Mouse (Mus musculus): Measurements from ENCODE around the gene 1700028P14Rik.

The 1700028P14Rik gene

GRCm38 (mm10) chr19:23607951-23608350 lies 44.7 kb downstream of the 1700028P14Rik start:
- DNase-seq (ENCODE audit: low spot score in 2 of 2): no peak

- DNase-seq (ENCODE audit: low spot score in 2 of 2): no peak
Observed at GRCm38 (mm10) chr19:23594950-23595349, 57.7 kb downstream of the 1700028P14Rik start.

- DNase-seq (ENCODE audit: low spot score in 2 of 2): no peak
Observed at GRCm38 (mm10) chr19:23578606-23579355, 73.8 kb downstream of the 1700028P14Rik start.

- DNase-seq (ENCODE audit: low spot score in 2 of 2): no peak
Observed at GRCm38 (mm10) chr19:23576685-23577084, 75.9 kb downstream of the 1700028P14Rik start.

GRCm38 (mm10) chr19:23563693-23564092 lies 88.9 kb downstream of the 1700028P14Rik start:
- DNase-seq (ENCODE audit: low spot score in 2 of 2): no peak

- no peak for DNase-seq (ENCODE audit: low spot score in 2 of 2)
Observed at GRCm38 (mm10) chr19:23562588-23562987, 90.0 kb downstream of the 1700028P14Rik start.

GRCm38 (mm10) chr19:23562061-23562460 lies 90.6 kb downstream of the 1700028P14Rik start:
- DNase-seq (ENCODE audit: low spot score in 2 of 2): no peak

GRCm38 (mm10) chr19:23553450-23553849 lies 99.2 kb downstream of the 1700028P14Rik start:
- DNase-seq (ENCODE audit: low spot score in 2 of 2): no peak

- DNase-seq (ENCODE audit: low spot score in 2 of 2): no peak
Observed at GRCm38 (mm10) chr19:23545604-23546003, 107.0 kb downstream of the 1700028P14Rik start.

- DNase-seq (ENCODE audit: low spot score in 2 of 2): no peak
Observed at GRCm38 (mm10) chr19:23543244-23544004, 109.2 kb downstream of the 1700028P14Rik start.

GRCm38 (mm10) chr19:23542759-23543158 lies 109.9 kb downstream of the 1700028P14Rik start:
- DNase-seq (ENCODE audit: low spot score in 2 of 2): no peak

GRCm38 (mm10) chr19:23535700-23536099 lies 116.9 kb downstream of the 1700028P14Rik start:
- DNase-seq (ENCODE audit: low spot score in 2 of 2): no peak

GRCm38 (mm10) chr19:23531899-23532298 lies 120.7 kb downstream of the 1700028P14Rik start:
- no peak for DNase-seq (ENCODE audit: low spot score in 2 of 2)

GRCm38 (mm10) chr19:23523711-23524110 lies 128.9 kb downstream of the 1700028P14Rik start:
- DNase-seq (ENCODE audit: low spot score in 2 of 2): peak; percentile 74 to 82

GRCm38 (mm10) chr19:23521831-23522230 lies 130.8 kb downstream of the 1700028P14Rik start:
- no peak for DNase-seq (ENCODE audit: low spot score in 2 of 2)

GRCm38 (mm10) chr19:23521071-23521470 lies 131.5 kb downstream of the 1700028P14Rik start:
- no peak for DNase-seq (ENCODE audit: low spot score in 2 of 2)

- no peak for DNase-seq (ENCODE audit: low spot score in 2 of 2)
Observed at GRCm38 (mm10) chr19:23520629-23521028, 132.0 kb downstream of the 1700028P14Rik start.

- DNase-seq (ENCODE audit: low spot score in 2 of 2): no peak
Observed at GRCm38 (mm10) chr19:23518477-23518876, 134.1 kb downstream of the 1700028P14Rik start.

GRCm38 (mm10) chr19:23511303-23511702 lies 141.3 kb downstream of the 1700028P14Rik start:
- no peak for DNase-seq (ENCODE audit: low spot score in 2 of 2)

All from frontal cortex, postnatal 25 days (tissue).